Mouse (Mus musculus) ES-Bruce4 (cell line): ENCODE measurements around the gene Slc16a13.

Source experiments
- CTCF ChIP-seq: IDR thresholded peaks from one replicate; pipeline ENCODE4 v1.8.1; 2011; ENCODE audit warnings: low read depth, low read length
- EP300 ChIP-seq: IDR thresholded peaks from 2 replicates; pipeline ENCODE4 v1.6.1; 2011; ENCODE audit warnings: low read depth, low read length; ENCODE audit not compliant: insufficient read depth

DNA sequence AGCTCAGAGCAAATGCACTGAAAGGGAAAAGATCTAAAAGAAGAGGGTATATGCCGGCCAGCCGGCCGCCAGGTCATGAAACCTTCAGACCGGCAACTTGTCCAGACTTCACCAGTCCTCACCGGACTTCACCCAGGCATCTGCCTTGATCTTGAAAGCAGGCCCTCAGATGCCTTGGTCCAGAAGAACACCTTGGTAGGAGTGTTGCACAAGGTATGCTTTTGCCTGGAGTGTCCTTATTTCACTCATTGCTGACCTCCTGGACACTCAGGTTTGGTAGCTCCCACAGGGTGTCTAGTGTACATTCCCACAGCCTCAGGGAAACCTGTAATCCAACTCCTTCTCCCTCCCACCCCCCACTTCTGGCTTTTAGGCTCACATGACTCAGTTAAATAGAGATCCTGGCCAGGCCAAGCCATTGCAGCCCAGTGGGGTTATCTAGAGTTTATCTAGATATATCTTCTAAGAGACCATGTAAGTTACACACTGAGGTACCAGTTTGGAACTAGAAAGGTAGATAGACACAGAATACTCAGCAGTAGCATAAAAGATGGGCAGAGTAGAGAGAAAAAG, 20.7 kb downstream of the Slc16a13 start:
- no peak for TF ChIP-seq CTCF
- TF ChIP-seq EP300: no peak
